Mouse (Mus musculus): Measurements from ENCODE around the gene Itga7.

Itga7 gene

DNA sequence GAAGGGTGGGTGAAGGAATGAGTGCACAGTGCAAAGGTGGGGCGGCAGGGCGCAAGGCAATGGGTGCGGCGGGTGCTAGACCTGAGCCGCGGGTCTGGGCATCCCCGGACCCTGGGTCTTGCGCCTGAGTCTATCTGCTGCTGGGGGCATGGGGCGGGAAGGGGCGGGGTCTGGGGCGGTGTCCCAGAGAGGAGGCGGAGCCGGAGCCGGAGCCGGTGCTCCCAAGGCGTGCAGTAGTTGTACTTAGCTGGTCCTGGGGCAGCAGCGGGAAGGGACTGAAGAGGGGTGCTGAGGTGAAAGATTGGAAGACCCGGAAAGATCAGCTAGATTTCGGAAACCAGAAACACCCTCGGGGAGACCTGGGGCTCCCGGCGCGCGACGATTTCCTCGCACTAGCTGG is at the start of gene Itga7:
TSS of gene Itga7 (plus strand) at position 245 of the 400 bp plus-strand sequence.
- no peak for DNase-seq (ENCODE audit: low spot score)

DNA sequence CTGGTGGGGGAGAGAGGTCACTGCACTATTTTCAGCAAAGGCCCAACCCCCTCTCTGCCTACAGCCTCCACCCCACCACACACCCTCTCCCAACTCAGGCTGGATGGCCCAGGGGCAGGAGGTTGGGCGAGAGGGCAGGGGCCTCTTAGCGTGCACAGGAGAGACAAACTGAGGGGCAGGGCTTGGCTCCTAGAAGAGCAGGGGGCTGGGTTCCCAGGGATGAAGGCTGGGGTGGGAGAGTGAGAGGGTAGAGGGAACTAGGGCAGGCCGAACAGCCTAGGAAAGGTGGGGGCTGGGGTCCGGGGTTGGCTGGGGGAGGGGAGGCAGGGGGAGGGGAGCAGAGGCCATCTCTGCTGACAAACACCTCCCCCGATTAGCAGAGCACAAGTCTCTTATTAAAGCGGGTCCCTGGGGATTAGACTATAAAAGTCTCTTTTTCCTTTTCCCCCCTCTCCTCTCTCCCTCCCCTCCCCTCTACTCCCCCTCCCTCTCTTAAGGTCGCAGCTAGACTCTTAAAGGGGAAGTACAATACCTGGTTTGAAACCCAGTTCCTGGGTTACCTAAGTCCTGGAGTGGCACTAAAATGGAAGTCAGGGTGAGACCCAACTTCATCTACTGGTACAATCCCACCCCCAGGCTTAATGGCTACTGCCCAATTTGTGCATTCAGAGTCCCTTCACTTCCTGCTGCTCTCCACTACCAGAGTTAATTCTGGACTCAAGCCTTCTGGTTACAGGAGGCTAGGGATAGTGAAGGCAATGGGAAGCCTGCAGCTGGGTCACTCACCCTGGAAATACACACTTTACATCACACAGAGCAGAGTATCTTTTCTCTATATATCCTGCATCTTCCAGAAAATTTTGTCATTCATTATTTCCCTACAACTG is 44.4 kb upstream of the Itga7 start:
- DNase-seq (ENCODE audit: low spot score), result no peak

- no peak for DNase-seq (ENCODE audit: low spot score)
Observed at GRCm38 (mm10) chr10:128889846-128890245, 43.8 kb upstream of the Itga7 start.

DNA sequence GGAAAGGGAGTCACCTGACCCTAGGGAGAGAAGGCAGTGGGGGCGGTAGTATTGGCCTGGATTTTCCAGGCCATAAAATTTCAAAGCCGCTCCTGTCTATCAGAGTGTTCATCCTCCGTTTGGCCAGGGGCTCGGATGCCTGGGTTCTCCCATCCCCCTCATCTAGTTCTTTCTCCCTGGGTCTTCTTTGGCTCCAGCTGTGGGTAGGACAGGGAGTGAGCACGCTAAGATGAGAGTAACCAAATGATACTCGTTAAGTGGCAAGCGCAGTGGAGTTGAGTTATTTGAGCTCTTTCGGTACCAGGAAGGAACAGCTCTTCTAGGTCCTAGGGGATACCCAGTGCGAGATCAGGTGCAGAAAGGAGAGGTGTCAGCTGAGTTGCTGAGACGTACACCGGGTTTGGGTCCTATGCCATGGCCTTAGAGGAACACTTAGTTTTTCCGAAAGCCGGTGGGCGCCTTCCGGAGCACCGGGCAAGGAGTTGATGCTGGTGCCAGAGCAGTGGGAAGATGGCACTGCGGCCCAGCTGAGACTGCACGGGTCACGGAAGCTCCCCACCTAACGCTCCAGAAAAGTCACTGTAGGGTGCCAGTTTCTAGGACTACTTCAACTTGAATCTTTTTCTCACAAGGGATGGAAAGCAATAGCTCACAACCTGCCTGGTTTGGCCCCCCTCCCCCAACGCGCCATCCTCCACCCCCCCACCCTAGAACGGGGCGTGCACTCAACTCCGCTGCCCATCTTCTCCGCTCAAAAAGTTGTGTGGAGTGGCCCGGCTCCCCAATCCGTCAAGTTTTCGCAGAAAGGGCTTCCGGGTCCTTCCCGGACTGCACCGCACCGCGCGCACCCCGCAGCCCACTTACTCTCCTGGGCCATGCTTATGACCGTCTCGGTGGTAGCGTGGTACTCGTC is 43.0 kb upstream of the Itga7 start:
- no peak for DNase-seq (ENCODE audit: low spot score)

DNA sequence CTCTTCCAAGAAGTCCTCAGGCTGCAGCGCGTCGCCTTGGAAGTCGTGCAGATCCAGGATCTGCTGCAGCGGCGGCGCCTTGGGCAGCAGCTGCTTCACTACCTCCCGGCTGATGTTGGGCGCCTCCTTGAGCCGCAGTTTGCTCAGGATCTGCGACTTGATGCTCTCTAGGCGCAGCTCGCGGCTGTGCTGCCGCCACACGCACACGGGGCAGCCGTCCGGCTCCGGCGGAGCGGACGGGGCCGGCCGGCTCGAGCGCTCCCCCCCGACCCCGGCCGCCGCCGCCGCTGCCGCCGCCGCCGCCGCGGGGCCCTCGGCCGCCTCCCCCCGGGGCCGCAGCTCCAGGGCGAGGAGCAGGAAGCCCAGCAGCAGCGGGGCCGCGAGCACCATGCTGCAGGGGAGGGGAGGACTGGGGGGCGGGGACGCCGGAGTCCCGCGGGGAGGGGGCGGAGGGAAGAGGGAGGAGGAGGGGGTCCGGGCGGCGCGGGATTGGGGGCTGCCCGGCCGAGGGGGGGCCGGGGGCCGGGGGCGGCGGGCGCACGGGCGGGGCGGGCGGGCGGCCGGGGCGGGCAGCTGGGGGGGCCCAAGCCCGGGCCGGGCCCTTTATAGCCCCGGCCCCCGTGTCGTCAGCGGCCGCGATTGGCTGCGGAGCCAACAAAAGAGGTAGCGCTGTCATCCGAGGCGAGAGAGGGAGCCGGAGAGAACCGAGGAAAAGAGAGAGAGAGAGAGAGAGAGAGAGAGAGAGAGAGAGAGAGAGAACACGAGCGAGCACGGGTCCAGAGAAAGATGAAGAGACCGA is 42.1 kb upstream of the Itga7 start, which contains the start of gene Gdf11:
TSS of gene Gdf11 (minus strand) at position 423 of the 799 bp plus-strand sequence.
- DNase-seq (ENCODE audit: low spot score), result no peak

- DNase-seq (ENCODE audit: low spot score), result no peak
Observed at GRCm38 (mm10) chr10:128892246-128892645, 41.4 kb upstream of the Itga7 start.

DNA sequence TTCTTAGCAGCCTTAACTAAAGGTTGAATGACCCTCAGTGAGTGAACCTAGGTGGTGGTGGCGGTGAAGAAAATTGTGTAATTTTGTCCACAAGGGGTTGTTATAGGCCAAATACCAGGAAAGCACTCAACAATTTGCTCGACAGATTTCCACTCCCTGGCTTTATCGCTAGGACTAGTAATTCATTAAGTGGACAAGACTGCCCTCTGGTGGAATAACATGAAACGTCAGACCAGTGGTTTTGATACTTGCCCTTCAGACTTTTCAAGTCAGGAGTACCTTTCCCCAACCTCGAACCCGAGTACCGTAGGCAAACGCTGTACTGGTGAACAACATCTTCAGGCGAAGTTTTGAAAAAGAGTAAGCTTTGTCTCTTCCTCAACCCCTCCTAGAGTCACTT is 38.2 kb upstream of the Itga7 start:
- peak; percentile 93 for DNase-seq (ENCODE audit: low spot score)

- no peak for DNase-seq (ENCODE audit: low spot score)
Observed at GRCm38 (mm10) chr10:128895952-128896693, 37.5 kb upstream of the Itga7 start.

GRCm38 (mm10) chr10:128896807-128897206 is 36.8 kb upstream of the Itga7 start:
- DNase-seq (ENCODE audit: low spot score), result no peak

GRCm38 (mm10) chr10:128897501-128897900 is 36.1 kb upstream of the Itga7 start:
- no peak for DNase-seq (ENCODE audit: low spot score)

- no peak for DNase-seq (ENCODE audit: low spot score)
Observed at GRCm38 (mm10) chr10:128899759-128900490, 33.7 kb upstream of the Itga7 start.

DNA sequence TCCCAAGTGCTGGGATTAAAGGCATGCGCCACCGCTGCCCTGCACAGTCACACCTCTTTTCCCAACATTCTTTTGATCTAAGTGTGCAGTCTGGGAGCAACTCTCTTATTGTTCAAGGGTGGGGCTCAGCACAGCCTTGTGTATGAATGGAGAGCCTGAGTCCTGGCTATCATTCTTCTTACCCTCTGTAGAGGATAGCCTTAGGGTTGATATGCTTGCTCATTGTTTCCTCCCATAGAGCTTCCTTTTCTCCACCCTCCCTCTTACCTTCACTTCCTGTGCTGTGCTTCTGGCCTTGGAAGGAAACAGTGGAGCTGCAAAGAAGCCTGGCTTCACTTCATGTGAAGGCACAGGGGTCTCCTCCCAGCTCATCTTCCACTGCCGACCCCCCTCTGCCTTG is 32.9 kb upstream of the Itga7 start, which contains the start of gene Cd63:
TSS of gene Cd63 (plus strand) at position 292 of the 400 bp plus-strand sequence.
- DNase-seq (ENCODE audit: low spot score), result no peak

DNA sequence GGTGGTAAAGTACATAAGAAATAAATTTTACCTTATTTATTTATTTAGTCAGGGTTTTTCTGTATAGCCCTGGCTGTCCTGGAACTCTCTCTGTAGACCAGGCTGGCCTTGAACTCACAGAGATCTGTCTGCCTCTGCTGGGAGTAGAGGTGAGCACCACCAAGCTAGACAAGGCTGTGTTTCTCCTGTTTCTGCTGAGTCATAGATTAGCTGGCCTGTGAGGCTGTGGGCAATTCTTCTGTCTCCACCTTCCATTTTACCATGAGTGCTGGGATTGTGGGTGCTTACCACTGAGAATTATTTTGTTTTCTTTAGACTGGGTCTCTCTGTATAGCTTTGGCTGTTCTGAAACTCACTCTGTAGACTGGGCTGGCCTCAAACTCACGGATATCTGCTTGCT is 32.2 kb upstream of the Itga7 start:
- DNase-seq (ENCODE audit: low spot score), result no peak

- no peak for DNase-seq (ENCODE audit: low spot score)
Observed at GRCm38 (mm10) chr10:128902409-128902988, 31.1 kb upstream of the Itga7 start.

- DNase-seq (ENCODE audit: low spot score), result no peak
Observed at GRCm38 (mm10) chr10:128904812-128905211, 28.8 kb upstream of the Itga7 start.

- no peak for DNase-seq (ENCODE audit: low spot score)
Observed at GRCm38 (mm10) chr10:128908778-128909448, 24.7 kb upstream of the Itga7 start.

- no peak for DNase-seq (ENCODE audit: low spot score)
Observed at GRCm38 (mm10) chr10:128909567-128910028, 24.0 kb upstream of the Itga7 start.

GRCm38 (mm10) chr10:128910066-128910841 is 23.4 kb upstream of the Itga7 start:
- no peak for DNase-seq (ENCODE audit: low spot score)

Measured in layer of hippocampus, adult 9-10 months (tissue).